Mouse (Mus musculus) retina, adult 2 months (tissue): Measurements from ENCODE around the gene Klhl35.

Experiments used
- DNase-seq: peaks from one replicate; pipeline ENCODE4 v3.0.0-alpha.2; 2012; ENCODE audit warnings: low read depth, low spot score

Gene Klhl35

GRCm38 (mm10) chr7:99465811-99466210 lies at the start of gene Klhl35:
Gene Klhl35, plus strand, starts transcription at chr7:99466004.
- no peak for DNase-seq

GRCm38 (mm10) chr7:99419311-99419710 lies 46.5 kb upstream of the Klhl35 start:
- DNase-seq, result no peak

- DNase-seq, result no peak
Measured at GRCm38 (mm10) chr7:99421006-99421405, 44.8 kb upstream of the Klhl35 start.

GRCm38 (mm10) chr7:99424538-99425155 lies 41.2 kb upstream of the Klhl35 start:
- DNase-seq, result no peak

GRCm38 (mm10) chr7:99425706-99426105 lies 40.1 kb upstream of the Klhl35 start:
- DNase-seq, result no peak

GRCm38 (mm10) chr7:99427031-99427430 lies 38.8 kb upstream of the Klhl35 start:
- no peak for DNase-seq

- no peak for DNase-seq
Measured at GRCm38 (mm10) chr7:99427987-99428386, 37.8 kb upstream of the Klhl35 start.

GRCm38 (mm10) chr7:99428836-99429235 lies 37.0 kb upstream of the Klhl35 start:
- no peak for DNase-seq

GRCm38 (mm10) chr7:99429786-99430185 lies 36.0 kb upstream of the Klhl35 start:
- peak; percentile 93 for DNase-seq

GRCm38 (mm10) chr7:99430246-99430645 lies 35.6 kb upstream of the Klhl35 start:
- DNase-seq, result no peak

GRCm38 (mm10) chr7:99432248-99432647 lies 33.6 kb upstream of the Klhl35 start:
- DNase-seq, result no peak

GRCm38 (mm10) chr7:99432863-99433262 lies 32.9 kb upstream of the Klhl35 start:
- DNase-seq, result no peak

GRCm38 (mm10) chr7:99434672-99435250 lies 31.0 kb upstream of the Klhl35 start:
- DNase-seq, result peak; percentile 50

- no peak for DNase-seq
Measured at GRCm38 (mm10) chr7:99436530-99436929, 29.3 kb upstream of the Klhl35 start.

GRCm38 (mm10) chr7:99438881-99439280 lies 26.9 kb upstream of the Klhl35 start:
- DNase-seq, result no peak

- no peak for DNase-seq
Measured at GRCm38 (mm10) chr7:99441534-99442072, 24.2 kb upstream of the Klhl35 start.

- no peak for DNase-seq
Measured at GRCm38 (mm10) chr7:99443164-99443563, 22.6 kb upstream of the Klhl35 start.

- no peak for DNase-seq
Measured at GRCm38 (mm10) chr7:99444012-99444411, 21.8 kb upstream of the Klhl35 start.

- DNase-seq, result no peak
Measured at GRCm38 (mm10) chr7:99445833-99446232, 20.0 kb upstream of the Klhl35 start.

- no peak for DNase-seq
Measured at GRCm38 (mm10) chr7:99447323-99447722, 18.5 kb upstream of the Klhl35 start.

- no peak for DNase-seq
Measured at GRCm38 (mm10) chr7:99448619-99449018, 17.2 kb upstream of the Klhl35 start.

GRCm38 (mm10) chr7:99449063-99449462 lies 16.7 kb upstream of the Klhl35 start:
- no peak for DNase-seq

- DNase-seq, result no peak
Measured at GRCm38 (mm10) chr7:99449751-99450150, 16.1 kb upstream of the Klhl35 start.
